Mouse (Mus musculus) CD4-positive naive resting alpha-beta T cell, adult 76 days (primary cell): ENCODE results near the gene Gm20937. TPM values are rescaled to one million over a fixed set of nuclear protein-coding genes. Genes with fewer than 3 reads are reported as not detected.

Source experiments
- total RNA-seq: library from RNA; stranded (reverse); gene quantifications from one replicate; pipeline ENCODE4 v1.2.4, GENCODE M21; 2023

Gene Gm20937
- total RNA-seq: not detected

GRCm38 (mm10) chrY:68294798-68295197 lies at the start of gene Gm20937:
Gm20937 (minus strand) TSS chrY:68294898.

Other genes with a start within 250 kb of the Gm20937 start
- gene Gm20816, start 243.1 kb upstream of the Gm20937 start, total RNA-seq: not detected